Mouse (Mus musculus): ENCODE data around the gene Hnrnph1.

Gene Hnrnph1

GRCm38 (mm10) chr11:50373086-50373485 is 3.7 kb upstream of the Hnrnph1 start:
- DNase-seq (ENCODE audit: low spot score in 2 of 2): no peak

GRCm38 (mm10) chr11:50373621-50374020 is 3.2 kb upstream of the Hnrnph1 start:
- no peak for DNase-seq (ENCODE audit: low spot score in 2 of 2)

- no peak for DNase-seq (ENCODE audit: low spot score in 2 of 2)
Measured at GRCm38 (mm10) chr11:50374286-50375015, 2.3 kb upstream of the Hnrnph1 start.

GRCm38 (mm10) chr11:50375421-50375820 is 1.4 kb upstream of the Hnrnph1 start:
- no peak for DNase-seq (ENCODE audit: low spot score in 2 of 2)

- DNase-seq (ENCODE audit: low spot score in 2 of 2): peak in 1 of 2 experiments; percentile 19
Measured at GRCm38 (mm10) chr11:50376156-50376790, 517 bp upstream of the Hnrnph1 start.

GRCm38 (mm10) chr11:50377892-50378684 is 1.3 kb downstream of the Hnrnph1 start:
- DNase-seq (ENCODE audit: low spot score in 2 of 2): peak; percentile 79 to 83

GRCm38 (mm10) chr11:50379023-50379752 is 2.4 kb downstream of the Hnrnph1 start:
- no peak for DNase-seq (ENCODE audit: low spot score in 2 of 2)

GRCm38 (mm10) chr11:50381311-50381710 is 4.5 kb downstream of the Hnrnph1 start:
- no peak for DNase-seq (ENCODE audit: low spot score in 2 of 2)

GRCm38 (mm10) chr11:50387167-50387679 is 10.4 kb downstream of the Hnrnph1 start:
- no peak for DNase-seq (ENCODE audit: low spot score in 2 of 2)

GRCm38 (mm10) chr11:50387697-50388096 is 10.9 kb downstream of the Hnrnph1 start:
- no peak for DNase-seq (ENCODE audit: low spot score in 2 of 2)

- no peak for DNase-seq (ENCODE audit: low spot score in 2 of 2)
Measured at GRCm38 (mm10) chr11:50388217-50388929, 11.6 kb downstream of the Hnrnph1 start.

- DNase-seq (ENCODE audit: low spot score in 2 of 2): no peak
Measured at GRCm38 (mm10) chr11:50389011-50389410, 12.2 kb downstream of the Hnrnph1 start.

GRCm38 (mm10) chr11:50389616-50390015 is 12.8 kb downstream of the Hnrnph1 start:
- no peak for DNase-seq (ENCODE audit: low spot score in 2 of 2)

GRCm38 (mm10) chr11:50391272-50391960 is 14.6 kb downstream of the Hnrnph1 start:
- no peak for DNase-seq (ENCODE audit: low spot score in 2 of 2)

GRCm38 (mm10) chr11:50393306-50393705 is 16.5 kb downstream of the Hnrnph1 start:
- no peak for DNase-seq (ENCODE audit: low spot score in 2 of 2)

- no peak for DNase-seq (ENCODE audit: low spot score in 2 of 2)
Measured at GRCm38 (mm10) chr11:50394731-50395130, 17.9 kb downstream of the Hnrnph1 start.

GRCm38 (mm10) chr11:50396766-50397307 is 20.0 kb downstream of the Hnrnph1 start:
- no peak for DNase-seq (ENCODE audit: low spot score in 2 of 2)

GRCm38 (mm10) chr11:50397316-50397715 is 20.5 kb downstream of the Hnrnph1 start:
- DNase-seq (ENCODE audit: low spot score in 2 of 2): no peak

GRCm38 (mm10) chr11:50398803-50399202 is 22.0 kb downstream of the Hnrnph1 start:
- no peak for DNase-seq (ENCODE audit: low spot score in 2 of 2)

GRCm38 (mm10) chr11:50402481-50402880 is 25.7 kb downstream of the Hnrnph1 start:
- no peak for DNase-seq (ENCODE audit: low spot score in 2 of 2)

Data from thymus, postnatal 10 days (tissue).